Mouse (Mus musculus): Measurements from ENCODE around the gene Mcl1. TPM values are rescaled to one million over a fixed set of nuclear protein-coding genes. Genes with fewer than 3 reads are reported as not detected.
A peak's percentile ranks its signal among the peaks of the same experiment; 100 is the strongest.

The Mcl1 gene
- total and polyA plus RNA-seq, 2 experiments, result 39.4 to 57.5 TPM

GRCm38 (mm10) chr3:95631304-95631703 lies 27.3 kb upstream of the Mcl1 start:
- TF ChIP-seq CTCF (IDR thresholded peaks at IDR 0.05; ENCODE audit: low read depth, low read length) (no peak), POLR2A (IDR thresholded peaks at IDR 0.05; ENCODE audit: extremely low read depth, insufficient read depth, low read length) (no peak)
- Histone ChIP-seq H3K27ac (replicated peaks; ENCODE audit: insufficient read depth, low read depth, low read length) (peak overlapping the region; percentile 26; the same call in 1 of the 2 replicates), H3K4me3 (ENCODE audit: insufficient read depth, low read depth, low read length) (no peak overlapping the region), H3K27me3 (ENCODE audit: control insufficient read depth, insufficient read depth, low read length) (no peaks in the 10 kb centered on the region), H3K9ac (ENCODE audit: low read depth, low read length) (no peak overlapping the region), H3K36me3 (ENCODE audit: control insufficient read depth, insufficient read depth, low read length) (peaks cover 21% of the 10 kb centered on the region), H3K4me1 (ENCODE audit: control insufficient read depth, insufficient read depth, low read length) (peaks cover 11% of the 10 kb centered on the region), H3K79me2 (ENCODE audit: control insufficient read depth, insufficient read depth, low read length) (no peaks in the 10 kb centered on the region; the same call in 1 of the 2 replicates)
- DNase-seq (ENCODE audit: extremely low read depth, low read depth, low spot score), result no peak
- 63% methylated on average over 6 of the region's 6 CpGs for WGBS

- 68% methylated on average over 12 of the region's 12 CpGs for WGBS
- H3K9ac ChIP-seq (ENCODE audit: low read depth, low read length), result no peak overlapping the region
- peak; percentile 45 for DNase-seq (ENCODE audit: extremely low read depth, low read depth, low spot score)
Measured at GRCm38 (mm10) chr3:95632648-95633588, 25.7 kb upstream of the Mcl1 start.

GRCm38 (mm10) chr3:95635636-95636035 lies 23.0 kb upstream of the Mcl1 start:
- Histone ChIP-seq H3K79me2 (ENCODE audit: control insufficient read depth, insufficient read depth, low read length) (no peaks in the 10 kb centered on the region), H3K27ac (replicated peaks; ENCODE audit: insufficient read depth, low read depth, low read length) (peak overlapping the region; percentile 67), H3K36me3 (ENCODE audit: control insufficient read depth, insufficient read depth, low read length) (peaks cover 8% of the 10 kb centered on the region), H3K4me1 (ENCODE audit: control insufficient read depth, insufficient read depth, low read length) (peaks cover 11% of the 10 kb centered on the region), H3K4me3 (ENCODE audit: insufficient read depth, low read depth, low read length) (no peak overlapping the region), H3K9ac (ENCODE audit: low read depth, low read length) (peak overlapping the region; percentile 13; the same call in 1 of the 2 replicates), H3K27me3 (ENCODE audit: control insufficient read depth, insufficient read depth, low read length) (no peaks in the 10 kb centered on the region)
- no peak for DNase-seq (ENCODE audit: extremely low read depth, low read depth, low spot score)
- WGBS, result 11% methylated on average over 4 of the region's 4 CpGs
- TF ChIP-seq POLR2A (IDR thresholded peaks at IDR 0.05; ENCODE audit: extremely low read depth, insufficient read depth, low read length) (no peak), CTCF (IDR thresholded peaks at IDR 0.05; ENCODE audit: low read depth, low read length) (no peak)

More at GRCm38 (mm10) chr3:95632648-95633588, 25.7 kb upstream of the Mcl1 start:
- TF ChIP-seq POLR2A (IDR thresholded peaks at IDR 0.05; ENCODE audit: extremely low read depth, insufficient read depth, low read length) (no peak), CTCF (IDR thresholded peaks at IDR 0.05; ENCODE audit: low read depth, low read length) (no peak)
- Histone ChIP-seq H3K4me3 (ENCODE audit: insufficient read depth, low read depth, low read length) (no peak overlapping the region), H3K4me1 (ENCODE audit: control insufficient read depth, insufficient read depth, low read length) (peaks cover 11% of the 10 kb centered on the region), H3K27me3 (ENCODE audit: control insufficient read depth, insufficient read depth, low read length) (no peaks in the 10 kb centered on the region), H3K79me2 (ENCODE audit: control insufficient read depth, insufficient read depth, low read length) (no peaks in the 10 kb centered on the region), H3K27ac (replicated peaks; ENCODE audit: insufficient read depth, low read depth, low read length) (peak overlapping the region; percentile 9), H3K36me3 (ENCODE audit: control insufficient read depth, insufficient read depth, low read length) (peaks cover 21% of the 10 kb centered on the region)

GRCm38 (mm10) chr3:95636072-95636471 lies 22.5 kb upstream of the Mcl1 start:
- H3K79me2 ChIP-seq (ENCODE audit: control insufficient read depth, insufficient read depth, low read length), result no peaks in the 10 kb centered on the region
- TF ChIP-seq POLR2A (IDR thresholded peaks at IDR 0.05; ENCODE audit: extremely low read depth, insufficient read depth, low read length) (no peak), CTCF (IDR thresholded peaks at IDR 0.05; ENCODE audit: low read depth, low read length) (no peak; the same call in 1 of the 2 replicates)
- DNase-seq (ENCODE audit: extremely low read depth, low read depth, low spot score), result peak; percentile 97
- H3K36me3 ChIP-seq (ENCODE audit: control insufficient read depth, insufficient read depth, low read length), result peaks cover 6% of the 10 kb centered on the region; the same call in 1 of the 2 replicates
- H3K4me1 ChIP-seq (ENCODE audit: control insufficient read depth, insufficient read depth, low read length), result peaks cover 11% of the 10 kb centered on the region
- H3K27ac ChIP-seq (replicated peaks; ENCODE audit: insufficient read depth, low read depth, low read length), result peak overlapping the region; percentile 67
- H3K4me3 ChIP-seq (ENCODE audit: insufficient read depth, low read depth, low read length), result no peak overlapping the region
- no peak overlapping the region for H3K9ac ChIP-seq (ENCODE audit: low read depth, low read length)
- H3K27me3 ChIP-seq (ENCODE audit: control insufficient read depth, insufficient read depth, low read length), result no peaks in the 10 kb centered on the region
- WGBS, result 8% methylated on average over 4 of the region's 4 CpGs

- TF ChIP-seq CTCF (IDR thresholded peaks at IDR 0.05; ENCODE audit: low read depth, low read length), result no peak
- no peak for TF ChIP-seq POLR2A (IDR thresholded peaks at IDR 0.05; ENCODE audit: extremely low read depth, insufficient read depth, low read length)
- Histone ChIP-seq H3K36me3 (ENCODE audit: control insufficient read depth, insufficient read depth, low read length) (peaks cover under 1% of the 10 kb centered on the region; the same call in 1 of the 2 replicates), H3K4me3 (ENCODE audit: insufficient read depth, low read depth, low read length) (no peak overlapping the region), H3K79me2 (ENCODE audit: control insufficient read depth, insufficient read depth, low read length) (no peaks in the 10 kb centered on the region), H3K27ac (replicated peaks; ENCODE audit: insufficient read depth, low read depth, low read length) (no peak overlapping the region), H3K9ac (ENCODE audit: low read depth, low read length) (no peak overlapping the region), H3K4me1 (ENCODE audit: control insufficient read depth, insufficient read depth, low read length) (peaks cover 11% of the 10 kb centered on the region), H3K27me3 (ENCODE audit: control insufficient read depth, insufficient read depth, low read length) (no peaks in the 10 kb centered on the region)
- no peak for DNase-seq (ENCODE audit: extremely low read depth, low read depth, low spot score)
- 97% methylated on average over 1 of the region's 1 CpGs for WGBS
Measured at GRCm38 (mm10) chr3:95639694-95640093, 18.9 kb upstream of the Mcl1 start.

Data from liver, adult 2 months (tissue).